Mouse (Mus musculus) E14TG2a.4 (cell line): ENCODE results near the gene B4galt3.

ENCODE experiments used
- CTCF ChIP-seq: conservative IDR thresholded peaks from 2 replicates; pipeline ENCODE4 v1.5.1; 2014; ENCODE audit warnings: low read length
- NANOG ChIP-seq: IDR thresholded peaks from 2 replicates; pipeline ENCODE4 v1.6.1; 2014; ENCODE audit warnings: borderline replicate concordance, low read length, mixed read lengths

DNA sequence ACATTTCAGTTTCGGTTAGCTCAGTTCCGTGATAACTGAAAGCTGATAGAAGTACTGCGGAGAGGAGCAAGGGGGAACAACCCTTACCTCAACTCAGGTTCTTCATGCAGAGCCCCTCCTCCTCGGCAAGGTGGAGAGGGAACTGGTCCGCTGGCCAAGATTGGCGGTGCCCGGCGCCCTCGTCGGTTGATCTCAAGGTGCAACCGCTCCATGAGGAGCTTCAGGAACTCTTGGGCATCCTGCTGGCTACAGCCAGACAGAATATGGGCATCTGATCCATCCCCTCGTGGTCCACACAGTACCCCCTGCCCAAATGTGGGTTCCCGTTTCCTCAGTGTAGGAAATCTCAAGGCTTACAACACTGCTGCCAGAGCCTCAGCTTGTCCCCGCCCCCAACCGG is 14.4 kb downstream of the B4galt3 start:
- TF ChIP-seq CTCF (no peak), NANOG (no peak)
